ENCODE assay signal across 30 mouse cellular contexts in the genomic region with DNA sequence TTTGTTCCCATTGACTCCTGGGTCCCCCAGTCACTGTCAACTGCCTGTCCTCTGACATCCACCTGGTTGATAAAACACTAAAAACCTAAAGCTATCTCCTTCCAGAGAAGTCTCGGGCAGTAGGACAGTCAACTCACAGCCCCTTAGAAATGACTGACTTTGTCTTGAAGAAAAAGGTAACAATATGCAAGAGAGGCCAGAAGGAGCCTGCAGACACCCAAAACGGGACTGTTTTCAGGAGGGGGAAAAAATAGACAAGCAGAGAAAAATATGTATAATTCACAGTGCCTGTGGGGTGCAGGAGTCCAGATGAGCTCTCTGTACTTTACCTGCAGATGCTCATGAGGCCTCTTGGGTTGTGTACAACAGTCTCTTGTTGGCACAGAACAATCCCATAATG.
"Had no signal": no experiment of that assay in that cellular context is flagged by ENCODE, and none has a peak within 500 bp of the region (broad histone marks: within the 10 kb centered on the region; RNA-seq: fewer than 3 reads in every experiment).

No protein-coding gene starts in this region.

- H3K4me1 ChIP-seq: liver, embryonic 12.5 days; liver, embryonic 13.5 days; liver, embryonic 15.5 days; megakaryocyte, embryonic 14.5 days had no signal

- H3K27me3 ChIP-seq: limb, embryonic 12.5 days; limb, embryonic 13.5 days; limb, embryonic 15.5 days; liver, embryonic 13.5 days; liver, embryonic 15.5 days; lung, embryonic 15.5 days; megakaryocyte, embryonic 14.5 days; midbrain, embryonic 12.5 days; midbrain, embryonic 15.5 days; neural tube, embryonic 12.5 days had no signal

- H3K4me3 ChIP-seq: left cerebral cortex, adult 2 months; limb, embryonic 10.5 days; limb, embryonic 12.5 days; limb, embryonic 13.5 days; limb, embryonic 15.5 days; liver, embryonic 12.5 days; liver, embryonic 13.5 days; liver, embryonic 15.5 days; lung, embryonic 15.5 days; megakaryocyte, embryonic 14.5 days; midbrain, embryonic 10.5 days; midbrain, embryonic 12.5 days; midbrain, embryonic 15.5 days; myocyte; neural tube, embryonic 12.5 days had no signal

- ATAC-seq: liver, embryonic 12.5 days; liver, postnatal 0 days; lung, postnatal 0 days; midbrain, embryonic 15.5 days; midbrain, embryonic 16.5 days had no signal

- H3K9me3 ChIP-seq: limb, embryonic 10.5 days; limb, embryonic 13.5 days; limb, embryonic 15.5 days; liver, embryonic 12.5 days; liver, embryonic 13.5 days; liver, embryonic 15.5 days; lung, embryonic 15.5 days; megakaryocyte, embryonic 14.5 days; midbrain, embryonic 10.5 days; midbrain, embryonic 12.5 days; midbrain, embryonic 15.5 days; neural tube, embryonic 12.5 days had no signal

- H3K36me3 ChIP-seq: limb, embryonic 10.5 days; limb, embryonic 12.5 days; limb, embryonic 13.5 days; limb, embryonic 15.5 days; liver, embryonic 12.5 days; liver, embryonic 13.5 days; liver, embryonic 15.5 days; lung, embryonic 15.5 days; midbrain, embryonic 10.5 days; midbrain, embryonic 12.5 days; midbrain, embryonic 15.5 days; neural tube, embryonic 12.5 days had no signal

- DNase-seq: left cerebral cortex, postnatal 4 days; liver; liver, embryonic 13.5 days; liver, postnatal 0 days; lung, adult 18-20 months; lung, adult 2 months; lung, embryonic 14.5 days; lung, postnatal 10 days; lung, postnatal 14 days; lung, postnatal 36 days; lung, postnatal 4 days had no signal

- H3K4me2 ChIP-seq: limb, embryonic 12.5 days; limb, embryonic 13.5 days; limb, embryonic 15.5 days; liver, embryonic 11.5 days; liver, embryonic 12.5 days; liver, embryonic 13.5 days; liver, embryonic 15.5 days; lung, embryonic 14.5 days; lung, embryonic 15.5 days; midbrain, embryonic 12.5 days; midbrain, embryonic 15.5 days; neural tube, embryonic 12.5 days had no signal

- H3K9ac ChIP-seq: limb, embryonic 12.5 days; limb, embryonic 13.5 days; limb, embryonic 15.5 days; liver, embryonic 12.5 days; liver, embryonic 13.5 days; liver, embryonic 14.5 days; liver, embryonic 15.5 days; liver, postnatal 0 days; lung, embryonic 14.5 days; lung, embryonic 15.5 days; midbrain, embryonic 12.5 days; midbrain, embryonic 15.5 days; neural tube, embryonic 12.5 days had no signal

- H3K27ac ChIP-seq: left cerebral cortex, adult 2 months; limb, embryonic 10.5 days; limb, embryonic 12.5 days; limb, embryonic 13.5 days; limb, embryonic 15.5 days; liver, embryonic 12.5 days; liver, embryonic 13.5 days; liver, embryonic 14.5 days; liver, embryonic 15.5 days; lung, embryonic 15.5 days; macrophage; midbrain, embryonic 10.5 days; midbrain, embryonic 12.5 days; midbrain, embryonic 15.5 days; neural tube, embryonic 12.5 days had no signal
